Mouse (Mus musculus): ENCODE measurements around the gene Zfp280b. TPM values are rescaled to one million over a fixed set of nuclear protein-coding genes. Genes with fewer than 3 reads are reported as not detected.

Gene Zfp280b
- total and polyA plus RNA-seq, 3 experiments: 19.0 to 36.6 (median 24.4) TPM

DNA sequence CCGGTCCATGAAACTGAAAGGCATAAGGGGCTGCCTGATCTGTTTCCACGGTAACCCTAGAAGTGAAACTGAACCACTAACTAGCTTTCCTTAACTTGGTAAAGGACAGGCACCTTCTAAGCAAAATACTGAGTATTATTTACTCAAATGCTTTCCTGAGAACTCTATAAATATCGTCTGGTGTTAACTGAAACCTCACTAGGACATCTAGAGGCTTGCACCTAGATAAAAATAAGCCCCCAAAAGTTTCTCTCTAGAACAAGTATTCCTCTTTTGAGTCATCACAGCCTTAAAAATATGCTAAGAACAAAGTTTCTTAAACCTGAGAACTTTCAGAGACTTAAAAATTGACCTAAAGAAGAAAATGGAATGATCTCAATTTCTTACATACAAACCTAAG lies 15.6 kb upstream of the Zfp280b start (continued):
- 0 out of 2 replicates have a peak, but pooled peaks have one; percentile 52 for TF ChIP-seq MAZ (IDR thresholded peaks at IDR 0.05; ENCODE audit: low read depth, low read length)
- TF ChIP-seq EP300 (IDR thresholded peaks at IDR 0.05; ENCODE audit: low read length): peak; percentile 99
- 0 out of 2 replicates have a peak, but pooled peaks have one; percentile 11 for TF ChIP-seq SMC3 (IDR thresholded peaks at IDR 0.05; ENCODE audit: low read depth, low read length)
- TF ChIP-seq USF2 (conservative IDR thresholded peaks at IDR 0.05; ENCODE audit: low read depth, low read length): no peak

DNA sequence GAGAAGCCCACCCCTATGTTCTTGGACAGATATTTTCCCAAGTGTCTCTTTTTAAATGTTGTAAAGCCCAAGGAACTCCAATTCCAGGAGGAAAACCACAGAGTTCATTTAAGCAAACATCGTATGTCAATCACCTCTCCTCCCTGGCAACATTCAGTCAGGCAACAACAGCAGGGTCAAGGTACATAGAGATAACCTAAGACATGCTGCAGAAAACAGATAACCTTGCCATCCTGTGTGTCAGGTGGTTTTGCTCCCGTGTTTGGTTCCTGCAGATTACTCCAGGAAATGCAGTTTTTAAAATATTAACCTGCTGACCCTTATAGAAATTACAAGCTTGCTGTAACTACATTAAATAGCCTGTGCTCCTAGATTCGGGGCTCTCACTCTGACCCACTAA lies 10.7 kb upstream of the Zfp280b start:
- dilution Hi-C loops (cut with MboI; ENCODE audit: extremely low pct_ligation_motif_present, extremely low pct_unique_long_range_greater_than_20kb, low sequenced_read_pairs): no loop called here
- Histone ChIP-seq H3K4me3 (replicated peaks in 1 of 3; ENCODE audit: low read depth in 2 of 3, low read length in 2 of 3, poor library complexity in 1 of 3) (no peak overlapping the region), H3K79me2 (replicated peaks; ENCODE audit: control insufficient read depth, extremely low read depth, insufficient read depth, poor library complexity, severe bottlenecking) (no peaks in the 10 kb centered on the region), H3K27ac (ENCODE audit: insufficient read depth, low read depth) (no peak overlapping the region), H3K27me3 (replicated peaks) (no peaks in the 10 kb centered on the region), H3K36me3 (replicated peaks in 1 of 2; ENCODE audit: control insufficient read depth in 1 of 2, insufficient read depth in 1 of 2, low read length in 1 of 2) (no peaks in the 10 kb centered on the region), H3K9me3 (replicated peaks; ENCODE audit: low read length) (peaks cover 17% of the 10 kb centered on the region), H3K9ac (ENCODE audit: insufficient read depth, low read depth) (no peak overlapping the region), H3K4me1 (ENCODE audit: control insufficient read depth in 1 of 2, insufficient read depth in 2 of 2) (no peaks in the 10 kb centered on the region), H3K4me2 (ENCODE audit: insufficient read depth, low read depth, poor library complexity, severe bottlenecking) (no peak overlapping the region)
- DNase-seq (ENCODE audit: extremely low read depth): no peak
- in situ Hi-C loops (cut with MboI; ENCODE audit: low pct_ligation_motif_present, low pct_unique_long_range_greater_than_20kb, low sequenced_read_pairs): no loop called here
- TF ChIP-seq NRF1 (IDR thresholded peaks at IDR 0.05; ENCODE audit: low read depth, low read length) (no peak), BHLHE40 (IDR thresholded peaks at IDR 0.05; ENCODE audit: low read depth, low read length) (no peak), JUN (IDR thresholded peaks at IDR 0.05; ENCODE audit: insufficient read depth, low read depth, low read length) (no peak), ETS1 (conservative IDR thresholded peaks at IDR 0.05; ENCODE audit: low read depth, low read length) (no peak), ELF1 (IDR thresholded peaks at IDR 0.05; ENCODE audit: low read depth, low read length) (no peak)

DNA sequence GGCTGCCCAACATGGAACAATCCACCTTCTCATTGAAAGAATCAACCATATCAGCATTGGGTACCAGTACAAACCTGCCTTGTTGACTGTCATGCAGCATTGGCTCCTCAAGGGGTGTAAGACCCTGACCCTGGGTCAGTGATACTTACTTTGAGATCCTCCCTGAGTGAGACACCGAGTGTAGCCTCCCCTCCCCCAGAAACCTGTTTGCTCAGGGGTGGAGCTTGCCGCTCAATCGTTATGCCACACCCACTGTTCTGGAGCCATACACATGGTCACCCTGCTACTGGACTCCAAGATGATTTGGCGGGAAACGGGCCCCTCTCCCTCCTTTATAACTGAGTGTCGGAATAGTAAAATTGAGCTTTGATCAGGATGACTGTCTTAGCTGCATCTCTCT lies 8.5 kb upstream of the Zfp280b start:
- DNase-seq (ENCODE audit: extremely low read depth): no peak
- no peak overlapping the region for H3K4me2 ChIP-seq (ENCODE audit: insufficient read depth, low read depth, poor library complexity, severe bottlenecking)
- no peak overlapping the region for H3K9ac ChIP-seq (ENCODE audit: insufficient read depth, low read depth)
- TF ChIP-seq RAD21 (IDR thresholded peaks at IDR 0.05; ENCODE audit: low read depth, low read length) (no peak), SIN3A (IDR thresholded peaks at IDR 0.05; ENCODE audit: low read length) (no peak), MYC (IDR thresholded peaks at IDR 0.05; ENCODE audit: low read depth, low read length) (no peak), IRF4 (IDR thresholded peaks at IDR 0.05; ENCODE audit: low read depth, low read length) (no peak), E2F4 (IDR thresholded peaks at IDR 0.05; ENCODE audit: insufficient replicate concordance, low read depth, low read length) (no peak), KAT2A (IDR thresholded peaks at IDR 0.05; ENCODE audit: insufficient replicate concordance, low read length) (no peak), NELFE (IDR thresholded peaks at IDR 0.05; ENCODE audit: low read depth, low read length) (no peak)
- H3K4me1 ChIP-seq (ENCODE audit: control insufficient read depth in 1 of 2, insufficient read depth in 2 of 2): peaks cover 6 to 17% of the 10 kb centered on the region in 2 experiments; a peak in 3 of 4 replicates
- no peaks in the 10 kb centered on the region for H3K36me3 ChIP-seq (replicated peaks in 1 of 2; ENCODE audit: control insufficient read depth in 1 of 2, insufficient read depth in 1 of 2, low read length in 1 of 2)
- peaks cover 17% of the 10 kb centered on the region for H3K9me3 ChIP-seq (replicated peaks; ENCODE audit: low read length)
- H3K27me3 ChIP-seq (replicated peaks): no peaks in the 10 kb centered on the region
- H3K4me3 ChIP-seq (replicated peaks in 1 of 3; ENCODE audit: low read depth in 2 of 3, low read length in 2 of 3, poor library complexity in 1 of 3): no peak overlapping the region
- in situ Hi-C loops (cut with MboI; ENCODE audit: low pct_ligation_motif_present, low pct_unique_long_range_greater_than_20kb, low sequenced_read_pairs) (no loop called here), dilution Hi-C loops (cut with MboI; ENCODE audit: extremely low pct_ligation_motif_present, extremely low pct_unique_long_range_greater_than_20kb, low sequenced_read_pairs) (no loop called here)
- no peaks in the 10 kb centered on the region for H3K79me2 ChIP-seq (replicated peaks; ENCODE audit: control insufficient read depth, extremely low read depth, insufficient read depth, poor library complexity, severe bottlenecking)
- no peak overlapping the region for H3K27ac ChIP-seq (ENCODE audit: insufficient read depth, low read depth)

All from CH12.LX (cell line).